Mouse (Mus musculus) heart, postnatal 4 days (tissue): ENCODE measurements around the gene Hcn1. TPM values are rescaled to one million over a fixed set of nuclear protein-coding genes. Genes with fewer than 3 reads are reported as not detected.

Experiments
- DNase-seq: peaks from one replicate; pipeline ENCODE4 v3.0.0; 2021
- total RNA-seq, 2 experiments: library from RNA; stranded (reverse); gene quantifications; 2 replicates each; pipeline ENCODE4 v1.2.3; 2021

Gene Hcn1
- 1 to 10 TPM; 1.6 to 1.7 TPM for total RNA-seq

DNA sequence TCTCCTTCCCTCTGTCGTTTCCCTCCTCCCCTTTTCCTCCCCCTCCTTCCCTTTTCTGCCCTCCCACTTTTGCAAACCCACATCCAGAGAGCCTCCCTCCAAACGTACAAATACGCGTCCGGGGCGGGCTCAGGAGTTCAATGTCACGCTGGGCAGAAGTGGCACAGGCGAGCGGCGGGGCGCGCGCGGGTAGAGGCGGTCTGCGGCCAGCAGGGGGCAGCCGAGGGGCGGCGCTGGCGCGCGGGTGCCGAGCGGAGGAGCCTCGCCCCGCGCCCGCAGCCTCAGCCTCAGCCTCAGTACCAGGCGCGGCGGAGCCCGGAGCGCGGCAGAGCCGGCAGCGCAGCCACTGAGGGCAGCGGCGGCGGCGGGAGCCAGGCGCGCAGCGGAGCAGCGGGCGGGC lies at the start of gene Hcn1:
TSS of gene Hcn1 (plus strand) at position 140 of the 400 bp plus-strand sequence.
- peak; percentile 82 for DNase-seq

- peak; percentile 47 for DNase-seq
Measured at GRCm38 (mm10) chr13:117567251-117567650, 34.9 kb upstream of the Hcn1 start.

DNA sequence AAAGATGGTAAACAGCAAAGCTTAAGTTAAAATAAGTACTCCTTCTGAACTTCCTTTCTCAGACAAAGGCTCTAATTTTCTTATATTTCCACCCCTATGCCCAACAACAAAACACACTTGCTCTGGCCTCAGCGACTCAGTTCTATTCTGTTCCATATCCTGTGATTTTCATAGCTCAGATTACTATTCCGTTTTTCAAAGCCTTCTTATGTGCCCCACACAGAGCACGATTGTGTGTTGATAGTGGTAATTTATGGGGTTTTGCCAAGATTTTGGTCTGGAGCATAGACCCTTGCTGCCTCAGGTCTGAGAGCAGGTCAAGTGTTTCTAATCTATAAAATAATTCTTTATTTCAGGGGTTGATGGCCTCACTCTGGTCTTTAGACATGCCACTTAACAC lies 30.4 kb upstream of the Hcn1 start:
- no peak for DNase-seq

DNA sequence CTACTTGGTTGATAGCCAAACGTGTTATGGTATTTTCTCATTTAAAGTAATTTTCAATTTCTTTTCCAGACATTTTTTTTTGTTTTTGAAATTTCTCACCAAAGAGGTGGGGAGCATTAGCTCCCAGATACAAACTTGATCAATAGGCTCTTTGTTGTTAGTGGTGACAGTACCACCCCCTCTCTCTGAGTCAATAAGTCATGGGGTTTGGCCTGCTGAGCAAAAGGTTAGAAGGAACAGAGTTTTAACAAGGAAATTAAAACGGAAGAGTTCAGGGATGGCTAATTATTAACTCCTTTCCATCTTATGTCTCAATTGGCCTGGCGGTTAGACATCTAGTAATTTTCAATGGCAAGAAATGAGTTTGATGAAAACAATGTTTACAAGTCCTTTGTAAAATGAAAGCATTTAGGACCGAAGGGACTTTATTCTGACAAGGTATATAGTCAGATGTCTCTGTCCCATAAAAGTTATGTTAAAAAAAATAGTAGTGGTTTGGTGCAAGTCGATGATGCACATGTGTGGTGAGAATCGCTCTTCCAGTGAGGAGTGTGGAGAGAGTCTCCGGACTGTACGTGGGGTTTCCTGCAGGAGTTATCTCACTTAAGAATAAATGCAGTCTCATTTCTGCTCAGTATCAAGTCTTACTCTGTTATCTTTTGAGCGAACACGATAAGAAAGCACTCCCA lies 7.5 kb upstream of the Hcn1 start:
- no peak for DNase-seq

- DNase-seq, result no peak
Measured at GRCm38 (mm10) chr13:117595183-117595532, 7.0 kb upstream of the Hcn1 start.

GRCm38 (mm10) chr13:117601331-117601965 lies 672 bp upstream of the Hcn1 start:
- DNase-seq, result no peak

- DNase-seq, result peak; percentile 4
Measured at GRCm38 (mm10) chr13:117602617-117603358, 668 bp downstream of the Hcn1 start.

- DNase-seq, result no peak
Measured at GRCm38 (mm10) chr13:117603421-117603820, 1.3 kb downstream of the Hcn1 start.

DNA sequence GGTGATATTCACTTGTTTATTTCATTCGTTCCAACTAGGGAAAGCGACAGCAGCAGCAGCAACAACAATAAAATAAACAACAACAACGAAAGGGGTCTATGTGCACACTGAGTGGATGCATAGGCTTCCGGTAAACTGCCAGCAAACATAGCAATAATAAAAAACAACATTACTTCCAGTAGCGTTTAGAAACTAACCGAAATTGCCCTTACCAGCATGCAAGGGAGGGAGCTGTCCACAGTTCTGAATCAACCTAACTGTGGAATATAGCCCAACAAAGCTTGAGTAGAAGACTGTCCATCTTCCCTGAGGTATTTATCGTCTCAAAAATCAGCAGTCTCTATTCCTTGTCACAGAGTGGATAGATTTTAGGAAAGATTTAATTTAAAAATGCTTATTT lies 2.0 kb downstream of the Hcn1 start:
- DNase-seq, result peak; percentile 56

- no peak for DNase-seq
Measured at GRCm38 (mm10) chr13:117604971-117605750, 3.0 kb downstream of the Hcn1 start.

DNA sequence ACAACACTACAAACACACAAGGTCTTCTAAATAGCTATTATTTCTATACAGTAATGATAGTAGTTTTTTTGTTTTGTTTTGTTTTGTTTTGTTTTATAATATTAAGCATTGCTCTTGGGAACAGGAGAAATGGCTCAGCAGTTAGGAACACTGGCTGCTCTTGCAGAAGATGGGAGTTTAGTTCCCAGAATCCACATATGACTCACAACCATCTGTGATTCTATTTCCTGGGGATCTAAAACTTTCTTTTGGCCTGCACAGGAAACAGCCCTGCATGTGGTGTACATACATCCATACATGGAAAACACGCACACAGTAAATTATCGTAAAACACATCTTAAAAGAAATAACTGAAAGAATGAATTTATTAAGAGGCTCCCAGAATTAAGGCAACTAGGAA lies 9.8 kb downstream of the Hcn1 start:
- DNase-seq, result no peak

GRCm38 (mm10) chr13:117619544-117619943 lies 17.4 kb downstream of the Hcn1 start:
- no peak for DNase-seq

GRCm38 (mm10) chr13:117657501-117657900 lies 55.4 kb downstream of the Hcn1 start:
- DNase-seq, result no peak

- DNase-seq, result no peak
Measured at GRCm38 (mm10) chr13:117658414-117659175, 56.5 kb downstream of the Hcn1 start.

DNA sequence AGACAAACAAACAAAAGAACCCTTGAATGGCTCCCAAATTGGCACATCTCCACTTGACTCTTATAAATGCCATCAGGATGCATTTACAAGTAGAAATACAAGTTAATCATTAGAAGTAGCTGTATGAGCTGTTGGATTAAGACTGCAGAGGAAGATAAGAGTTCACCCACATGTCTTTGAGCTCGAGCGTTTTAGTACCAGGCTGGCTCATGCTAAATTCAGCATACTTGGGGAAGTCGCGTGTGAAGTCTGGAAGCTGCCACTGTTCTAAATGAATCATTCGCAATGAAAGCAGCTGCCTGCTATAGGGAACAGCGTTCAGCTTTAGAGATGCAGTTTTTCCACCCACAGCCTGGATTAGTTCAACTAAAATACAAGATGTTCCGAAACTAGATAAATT lies 57.4 kb downstream of the Hcn1 start:
- no peak for DNase-seq

- no peak for DNase-seq
Measured at GRCm38 (mm10) chr13:117662661-117663060, 60.5 kb downstream of the Hcn1 start.

DNA sequence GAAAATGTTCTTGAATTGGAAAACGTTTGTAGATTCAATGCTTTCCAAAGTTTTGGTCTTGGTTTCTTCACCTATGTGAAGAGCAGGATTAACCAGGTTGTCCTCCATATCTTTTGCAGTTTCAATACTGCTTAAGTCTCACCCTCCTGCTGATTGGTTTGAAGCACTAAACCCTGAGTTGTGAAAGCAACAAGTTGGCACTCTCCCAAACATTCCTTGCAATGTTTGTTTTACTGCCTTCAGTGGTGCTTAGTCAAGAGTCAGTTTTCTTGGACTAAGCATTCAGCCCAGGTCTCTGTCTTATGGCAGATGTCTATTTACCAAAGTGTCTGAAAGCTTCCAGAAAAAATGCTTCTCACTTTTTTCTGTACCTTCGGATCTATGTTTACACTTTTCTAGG lies 67.2 kb downstream of the Hcn1 start:
- DNase-seq, result no peak

DNA sequence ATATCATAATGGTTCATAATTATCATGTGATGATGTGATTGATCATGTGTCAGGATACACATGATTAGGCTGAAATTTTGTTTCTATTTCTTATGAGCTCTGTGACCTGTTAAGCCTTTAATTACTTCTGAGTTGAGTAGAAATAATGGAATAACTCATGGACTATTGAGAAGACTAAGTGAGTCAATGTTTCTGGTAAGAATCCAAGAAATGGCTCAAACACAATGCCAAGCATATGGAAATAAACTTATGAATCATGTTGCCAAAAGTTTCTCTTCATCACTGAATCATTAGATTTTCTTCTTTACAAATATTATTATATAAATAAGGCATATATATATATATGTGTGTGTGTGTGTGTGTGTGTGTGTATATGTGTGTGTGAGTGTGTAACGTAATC lies 69.7 kb downstream of the Hcn1 start:
- DNase-seq, result no peak

DNA sequence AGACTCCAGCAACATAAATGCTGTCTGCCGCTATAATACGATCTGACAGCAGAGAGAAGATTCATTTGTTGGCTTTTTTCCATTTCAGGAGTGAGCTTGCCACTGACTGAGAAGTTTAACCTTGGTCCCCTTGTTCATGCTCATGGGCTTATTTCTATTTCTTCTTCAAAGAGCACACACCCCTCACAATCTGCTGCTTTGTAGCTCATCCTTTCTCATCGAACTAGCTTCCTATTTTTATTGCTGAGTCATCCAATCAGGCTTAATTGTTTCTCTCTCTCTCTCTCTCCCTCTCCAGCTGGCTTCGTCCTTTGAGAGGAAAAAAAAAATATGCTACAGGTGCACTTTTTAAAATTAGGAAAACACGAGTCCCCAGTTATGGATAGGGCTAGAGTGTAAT lies 74.3 kb downstream of the Hcn1 start:
- no peak for DNase-seq

GRCm38 (mm10) chr13:117687670-117688069 lies 85.5 kb downstream of the Hcn1 start:
- no peak for DNase-seq

- no peak for DNase-seq
Measured at GRCm38 (mm10) chr13:117694729-117695332, 92.7 kb downstream of the Hcn1 start.

- DNase-seq, result no peak
Measured at GRCm38 (mm10) chr13:117705573-117705972, 103.5 kb downstream of the Hcn1 start.
